Mouse (Mus musculus) CD4-positive, CD25-positive, alpha-beta regulatory T cell, adult 2 months (primary cell): ENCODE measurements at regions not wholly inside any gene's neighbourhood (a gene's known extent, or its start where the extent isn't known, plus 50 kb on each side); places are given as distances from the start of the nearest gene placed in this dataset.

Experiments used
- DNase-seq: peaks from one replicate; pipeline ENCODE4 v3.0.0-alpha.2; 2012; ENCODE audit warnings: low read depth, low spot score

- DNase-seq: peak; percentile 68
These were observed 52.2 kb upstream of the Otud4 start for GRCm38 (mm10) chr8:79587258-79587657.

GRCm38 (mm10) chr8:79584966-79585365 lies 54.5 kb upstream of the Otud4 start:
- peak; percentile 40 for DNase-seq

GRCm38 (mm10) chr8:79583326-79583725 lies 56.1 kb upstream of the Otud4 start:
- DNase-seq: peak; percentile 20

- DNase-seq: no peak
These were observed 57.2 kb upstream of the Otud4 start for GRCm38 (mm10) chr8:79582195-79582594.

GRCm38 (mm10) chr8:79576086-79576485 lies 63.3 kb upstream of the Otud4 start:
- DNase-seq: no peak

- DNase-seq: no peak
These were observed 64.2 kb upstream of the Otud4 start for GRCm38 (mm10) chr8:79575175-79575734.

GRCm38 (mm10) chr8:79573491-79573890 lies 65.9 kb upstream of the Otud4 start:
- no peak for DNase-seq

- DNase-seq: no peak
These were observed 66.9 kb upstream of the Otud4 start for GRCm38 (mm10) chr8:79572526-79572925.

GRCm38 (mm10) chr8:79563101-79563500 lies 76.3 kb upstream of the Otud4 start:
- DNase-seq: no peak

GRCm38 (mm10) chr8:79562669-79563068 lies 76.7 kb upstream of the Otud4 start:
- DNase-seq: peak; percentile 9

GRCm38 (mm10) chr8:79562071-79562581 lies 77.3 kb upstream of the Otud4 start:
- no peak for DNase-seq

GRCm38 (mm10) chr8:79561269-79562063 lies 78.0 kb upstream of the Otud4 start:
- DNase-seq: no peak

GRCm38 (mm10) chr8:79559516-79559915 lies 79.9 kb upstream of the Otud4 start:
- no peak for DNase-seq

GRCm38 (mm10) chr8:79554311-79554710 lies 85.1 kb upstream of the Otud4 start:
- no peak for DNase-seq

- no peak for DNase-seq
These were observed 89.3 kb upstream of the Otud4 start for GRCm38 (mm10) chr8:79550151-79550550.

GRCm38 (mm10) chr8:79548156-79548555 lies 91.3 kb upstream of the Otud4 start:
- no peak for DNase-seq

GRCm38 (mm10) chr8:79545866-79546373 lies 93.5 kb upstream of the Otud4 start:
- no peak for DNase-seq

GRCm38 (mm10) chr8:79542461-79542860 lies 97.0 kb upstream of the Otud4 start:
- no peak for DNase-seq

GRCm38 (mm10) chr8:79540053-79540452 lies 99.4 kb upstream of the Otud4 start:
- DNase-seq: no peak

- DNase-seq: peak; percentile 4
These were observed 105.0 kb upstream of the Otud4 start for GRCm38 (mm10) chr8:79534271-79534889.

GRCm38 (mm10) chr8:79529556-79529955 lies 109.9 kb upstream of the Otud4 start:
- DNase-seq: peak; percentile 38

- no peak for DNase-seq
These were observed 117.4 kb upstream of the Otud4 start for GRCm38 (mm10) chr8:79522040-79522439.
